Mouse (Mus musculus) effector memory CD4-positive, alpha-beta T cell, adult 5 months (primary cell): ENCODE results near the gene Rnasek. TPM values are rescaled to one million over a fixed set of nuclear protein-coding genes. Genes with fewer than 3 reads are reported as not detected.

Source experiments
- polyA plus RNA-seq: library from polyadenylated mRNA; unstranded; fragments of 100-300 nt; shearing (Covaris generic); gene quantifications from one replicate; pipeline ENCODE4 v1.2.1, GENCODE M21; 2017

Gene Rnasek
- 237 TPM for polyA plus RNA-seq

GRCm38 (mm10) chr11:70239541-70240279, at the start of gene Rnasek, which contains the start of gene Gm21988:
Gene Rnasek (minus strand): TSS chr11:70239842.
Gene Gm21988 (minus strand): TSS chr11:70239830.

GRCm38 (mm10) chr11:70254931-70255531, 15.4 kb upstream of the Rnasek start, which contains the start of gene Alox12:
Gene Alox12 (minus strand): TSS chr11:70255353.

GRCm38 (mm10) chr11:70237457-70238167, 2.0 kb downstream of the Rnasek start, which contains the start of gene 0610010K14Rik:
Gene 0610010K14Rik (minus strand): TSS chr11:70237914.

GRCm38 (mm10) chr11:70229260-70230010, 10.2 kb downstream of the Rnasek start, which contains the start of gene Bcl6b:
Gene Bcl6b (minus strand): TSS chr11:70229798.

DNA sequence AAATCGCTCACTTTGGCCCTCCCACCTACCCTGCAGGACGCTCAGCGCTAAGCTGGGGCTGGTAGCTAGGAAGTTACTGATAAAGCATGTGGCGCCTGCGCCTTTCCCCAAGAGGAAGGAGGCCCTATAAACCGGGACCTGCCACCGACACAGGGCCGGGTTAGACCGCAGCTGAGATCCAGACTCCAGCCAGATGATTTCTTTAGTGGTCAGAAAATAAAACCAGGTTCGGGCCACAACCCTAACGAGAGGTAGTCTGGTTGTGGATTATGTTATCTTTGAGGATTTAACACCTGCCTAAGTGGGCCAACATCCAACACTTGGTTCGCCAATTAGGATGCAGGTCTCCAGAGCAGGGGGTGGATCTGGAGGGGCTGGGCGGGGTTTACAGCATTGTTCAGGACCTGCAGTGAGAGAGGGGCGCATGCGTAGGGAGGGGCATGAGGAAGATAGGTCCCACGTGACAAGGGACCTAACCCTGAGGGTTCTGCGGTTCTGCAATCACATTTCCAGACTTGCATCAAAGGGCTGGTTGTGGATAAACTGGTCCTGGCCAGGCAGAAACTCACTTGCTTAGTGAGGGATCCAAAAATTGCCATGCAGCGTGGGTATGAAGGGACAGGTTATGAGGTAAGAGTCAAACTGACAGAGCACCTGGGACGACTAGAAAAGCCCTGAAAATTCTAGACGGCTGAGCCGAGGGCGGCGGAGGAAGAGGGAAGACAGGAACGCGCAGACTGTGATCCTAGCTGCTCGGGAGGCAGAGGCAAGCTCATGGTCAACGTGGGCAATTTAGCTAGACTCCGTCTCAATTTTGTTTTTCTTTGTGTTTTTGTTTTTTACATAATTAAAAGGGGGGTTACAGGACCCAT, 18.7 kb downstream of the Rnasek start, which contains the start of gene Slc16a13:
Gene Slc16a13, minus strand, starts transcription at position 334 of the 872 bp plus-strand sequence.

DNA sequence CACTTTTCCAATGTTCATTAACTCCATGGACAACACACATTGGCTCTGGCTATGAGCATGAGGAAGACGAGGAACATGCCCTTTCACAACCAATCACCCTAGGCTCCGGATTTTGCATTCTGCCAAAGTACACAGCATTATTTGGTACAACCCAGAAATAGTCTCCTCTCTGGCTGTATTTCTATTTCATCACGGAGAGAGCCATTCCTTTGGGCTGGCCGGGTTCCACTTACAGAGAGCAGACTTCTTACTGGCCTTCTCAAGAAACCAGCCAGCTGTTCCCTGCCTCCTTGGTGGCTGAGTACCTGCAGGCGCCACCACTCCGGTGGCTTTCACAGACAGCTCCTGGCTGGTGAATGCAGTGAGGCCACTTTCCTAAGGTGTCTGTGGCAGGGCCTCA, 27.2 kb downstream of the Rnasek start, which contains the start of gene Slc16a11:
Gene Slc16a11, plus strand, starts transcription at position 330 of the 400 bp plus-strand sequence.

Other genes starting within 250 kb of the Rnasek start
- gene Gabarap, start 248.7 kb downstream of the Rnasek start, polyA plus RNA-seq: 366 TPM
- gene Phf23, start 244.1 kb downstream of the Rnasek start, polyA plus RNA-seq: 52.0 TPM
- gene Dvl2, start 239.2 kb downstream of the Rnasek start, polyA plus RNA-seq: 20.9 TPM
- gene Acadvl, start 224.4 kb downstream of the Rnasek start, polyA plus RNA-seq: 83.6 TPM
- 4.6 TPM for gene Dlg4, start 222.9 kb downstream of the Rnasek start, polyA plus RNA-seq
- gene Asgr1, start 185.8 kb downstream of the Rnasek start, polyA plus RNA-seq: not detected
- gene Asgr2, start 147.2 kb downstream of the Rnasek start, polyA plus RNA-seq: not detected
- not detected for gene Mgl2, start 109.5 kb downstream of the Rnasek start, polyA plus RNA-seq
- not detected for gene Clec10a, start 83.6 kb downstream of the Rnasek start, polyA plus RNA-seq
- gene Slc16a11, start 27.1 kb downstream of the Rnasek start, polyA plus RNA-seq: 0.65 TPM
- 1.4 TPM for gene Slc16a13, start 18.8 kb downstream of the Rnasek start, polyA plus RNA-seq
- not detected for gene Bcl6b, start 10.0 kb downstream of the Rnasek start, polyA plus RNA-seq
- gene 0610010K14Rik, start 1.9 kb downstream of the Rnasek start, polyA plus RNA-seq: 86.5 TPM
- 2.4 TPM for gene Gm21988, start within 50 bp of the Rnasek start, polyA plus RNA-seq
- not detected for gene Alox12, start 15.5 kb upstream of the Rnasek start, polyA plus RNA-seq
- gene Alox12e, start 82.8 kb upstream of the Rnasek start, polyA plus RNA-seq: not detected
- not detected for gene Alox15, start 112.2 kb upstream of the Rnasek start, polyA plus RNA-seq
- 10.7 TPM for gene Pelp1, start 170.2 kb upstream of the Rnasek start, polyA plus RNA-seq
- gene Arrb2, start 192.8 kb upstream of the Rnasek start, polyA plus RNA-seq: 215 TPM
- gene Med11, start 212.1 kb upstream of the Rnasek start, polyA plus RNA-seq: 141 TPM
- 0.16 TPM for gene Zmynd15, start 219.6 kb upstream of the Rnasek start, polyA plus RNA-seq
- gene Cxcl16, start 220.1 kb upstream of the Rnasek start, polyA plus RNA-seq: 1.7 TPM